Mouse (Mus musculus) forebrain, embryonic 10.5 days (tissue): ENCODE measurements at regions not wholly inside any gene's neighbourhood (a gene's known extent, or its start where the extent isn't known, plus 50 kb on each side); places are given as distances from the start of the nearest gene placed in this dataset.
"Not testable (repeated sequence)": the region's sequence is repeated elsewhere in the genome, so short reads cannot be mapped to it uniquely, and the experiment has no call there.

Experiments
- DNase-seq: peaks from one replicate; pipeline ENCODE4 v3.0.0-alpha.2; 2017; ENCODE audit warnings: low spot score; ENCODE audit errors: extremely low spot score
- H3K27ac ChIP-seq: fragments of 300-500 bp; sonication (generic); 2 replicates; pipeline ENCODE4 v1.5.1; 2016; ENCODE audit warnings: mild to moderate bottlenecking
- H3K27me3 ChIP-seq: fragments of 300-500 bp; sonication (generic); 2 replicates; pipeline ENCODE4 v1.6.1; 2016; ENCODE audit warnings: mild to moderate bottlenecking; ENCODE audit not compliant: poor library complexity, severe bottlenecking
- H3K36me3 ChIP-seq: fragments of 300-500 bp; sonication (generic); replicated peaks from 2 replicates; pipeline ENCODE4 v1.6.1; 2016; ENCODE audit warnings: mild to moderate bottlenecking, moderate library complexity
- H3K4me1 ChIP-seq: fragments of 300-500 bp; sonication (generic); 2 replicates; pipeline ENCODE4 v1.6.1; 2016
- H3K4me3 ChIP-seq: fragments of 300-500 bp; sonication (generic); 2 replicates; pipeline ENCODE4 v1.5.1; 2016; ENCODE audit warnings: mild to moderate bottlenecking, moderate library complexity
- H3K9me3 ChIP-seq: fragments of 300-500 bp; sonication (generic); 2 replicates; pipeline ENCODE4 v1.6.1; 2016; ENCODE audit warnings: mild to moderate bottlenecking, moderate library complexity
- WGBS: fragments of 180-500 bp; shearing (Covaris S2); methylation state at CpG from one replicate; pipeline ENCODE4 v1.1.7; 2016; 5-methylcytosine and 5-hydroxymethylcytosine counted together

DNA sequence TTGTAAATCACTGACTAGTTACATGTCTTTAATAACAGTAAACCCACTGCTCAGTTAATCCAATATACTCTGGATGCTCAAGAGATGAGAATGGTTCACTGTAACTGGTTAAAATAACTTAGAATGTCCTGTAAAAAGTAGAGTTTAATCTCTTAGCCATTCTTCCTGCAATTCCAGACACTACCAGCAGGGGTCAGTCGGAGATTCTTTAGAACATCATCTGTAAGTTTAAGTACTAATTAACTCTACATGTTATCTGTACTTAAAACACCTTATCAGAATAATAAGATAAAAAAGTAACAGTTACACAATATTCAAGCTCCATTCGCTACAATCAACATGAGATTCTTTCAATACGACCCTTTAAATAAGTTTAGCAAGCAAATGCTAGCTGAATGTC is 58.7 kb upstream of the Olig3 start:
- 51% methylated on average over 3 of the region's 3 CpGs for WGBS
- DNase-seq, result no peak

GRCm38 (mm10) chr10:19295388-19296013 is 60.8 kb upstream of the Olig3 start:
- no peaks in the 10 kb centered on the region for H3K4me1 ChIP-seq
- no peak overlapping the region for H3K4me3 ChIP-seq
- WGBS, result 89% methylated on average over 7 of the region's 7 CpGs
- no peak for DNase-seq
- H3K27ac ChIP-seq, result no peak overlapping the region
- H3K9me3 ChIP-seq, result no peaks in the 10 kb centered on the region
- no peaks in the 10 kb centered on the region for H3K36me3 ChIP-seq
- H3K27me3 ChIP-seq, result no peaks in the 10 kb centered on the region

More for the DNA sequence above, 58.7 kb upstream of the Olig3 start:
- Histone ChIP-seq H3K36me3 (no peaks in the 10 kb centered on the region), H3K4me3 (no peak overlapping the region), H3K27me3 (no peaks in the 10 kb centered on the region), H3K27ac (no peak overlapping the region), H3K9me3 (no peaks in the 10 kb centered on the region), H3K4me1 (no peaks in the 10 kb centered on the region)

DNA sequence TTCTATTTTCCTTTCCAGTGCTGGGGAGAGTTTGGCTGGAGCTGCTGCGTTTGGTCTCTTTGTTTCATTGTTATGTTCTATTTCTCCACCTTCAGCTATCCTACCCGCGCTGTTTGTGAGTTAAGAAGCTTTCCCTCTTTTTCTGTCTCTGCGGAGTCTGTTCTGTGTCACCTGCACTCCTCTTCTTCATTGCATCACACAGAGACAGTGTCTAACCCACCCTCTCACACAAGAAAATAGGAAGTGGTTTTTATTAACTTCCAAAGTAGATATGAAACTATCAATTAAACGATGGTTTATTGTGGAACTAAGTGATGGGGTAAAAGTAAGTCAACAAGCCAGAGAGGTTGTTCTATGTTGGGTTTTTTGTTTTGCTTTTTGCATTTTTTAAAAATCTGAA is 64.9 kb upstream of the Olig3 start:
- H3K4me1 ChIP-seq, result no peaks in the 10 kb centered on the region
- WGBS, result 68% methylated on average over 5 of the region's 5 CpGs
- no peaks in the 10 kb centered on the region for H3K27me3 ChIP-seq
- H3K4me3 ChIP-seq, result no peak overlapping the region
- no peak overlapping the region for H3K27ac ChIP-seq
- no peaks in the 10 kb centered on the region for H3K9me3 ChIP-seq
- H3K36me3 ChIP-seq, result no peaks in the 10 kb centered on the region
- no peak for DNase-seq

DNA sequence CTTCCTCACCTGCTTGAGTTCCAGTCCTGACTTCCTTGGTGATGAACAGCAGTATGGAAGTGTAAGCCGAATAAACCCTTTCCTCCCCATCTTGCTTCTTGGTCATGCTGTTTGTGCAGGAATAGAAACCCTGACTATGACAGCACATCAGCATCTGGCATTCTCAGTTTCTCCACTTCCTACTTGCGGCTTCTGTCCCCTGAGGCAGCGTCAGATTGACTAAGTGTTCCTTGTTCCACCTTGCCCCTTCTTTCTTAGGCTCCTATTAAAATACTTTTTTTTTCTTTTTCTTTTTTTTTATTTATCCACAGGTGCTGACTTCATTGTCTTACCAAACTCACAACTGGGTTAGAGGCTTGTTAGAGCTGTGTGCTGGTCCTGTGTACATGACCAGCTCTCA is 65.3 kb upstream of the Olig3 start:
- H3K9me3 ChIP-seq, H3K27ac ChIP-seq, H3K4me3 ChIP-seq, DNase-seq, H3K27me3 ChIP-seq, H3K4me1 ChIP-seq, H3K36me3 ChIP-seq: not testable (repeated sequence)
- WGBS, result 92% methylated on average over 3 of the region's 3 CpGs

DNA sequence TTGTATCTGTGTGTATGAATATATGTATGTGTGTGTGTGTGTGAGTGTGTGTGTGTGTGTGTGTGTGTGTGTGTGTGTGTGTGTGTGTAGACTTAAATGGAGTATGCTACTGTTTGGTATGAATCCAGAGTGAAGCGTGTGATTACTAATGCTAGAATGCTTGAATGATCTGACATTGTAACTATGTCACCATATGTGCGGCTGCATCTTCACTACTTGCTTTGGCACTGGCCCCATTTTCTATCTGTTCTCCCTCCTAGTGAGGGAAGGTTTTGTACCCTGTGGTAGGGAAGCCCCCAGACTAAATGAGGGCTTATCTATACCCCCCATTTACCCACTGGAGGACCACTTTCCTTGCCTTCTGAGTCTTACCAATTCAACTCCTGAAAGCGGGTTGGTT is 74.2 kb upstream of the Olig3 start:
- 95% methylated on average over 3 of the region's 3 CpGs for WGBS
- no peak for DNase-seq
- Histone ChIP-seq H3K4me1 (peaks cover 12% of the 10 kb centered on the region), H3K4me3 (no peak overlapping the region), H3K9me3 (no peaks in the 10 kb centered on the region), H3K27ac (no peak overlapping the region), H3K27me3 (no peaks in the 10 kb centered on the region), H3K36me3 (no peaks in the 10 kb centered on the region)

DNA sequence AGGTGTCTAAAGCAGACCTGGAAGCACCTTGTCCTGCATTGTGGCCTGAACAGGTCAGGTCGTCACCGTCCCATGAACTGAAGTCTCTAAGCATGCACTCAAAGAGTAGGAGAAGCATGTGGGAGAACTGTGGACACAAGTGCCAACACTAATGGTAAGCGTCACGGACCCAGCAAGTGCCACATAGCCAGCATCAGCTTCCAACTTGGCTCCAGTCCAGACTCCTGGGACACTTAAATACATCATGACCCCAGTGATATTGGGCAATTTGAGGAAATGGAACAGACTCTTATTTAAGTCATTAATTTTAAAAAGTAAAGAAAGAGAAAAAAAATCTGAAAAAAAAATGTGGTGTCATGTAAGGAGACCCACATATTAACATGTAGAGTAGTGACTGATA is 75.3 kb upstream of the Olig3 start:
- Histone ChIP-seq H3K36me3 (no peaks in the 10 kb centered on the region), H3K4me3 (no peak overlapping the region), H3K9me3 (no peaks in the 10 kb centered on the region), H3K27me3 (no peaks in the 10 kb centered on the region), H3K27ac (no peak overlapping the region), H3K4me1 (peaks cover 15% of the 10 kb centered on the region)
- 93% methylated on average over 4 of the region's 4 CpGs for WGBS
- DNase-seq, result no peak

DNA sequence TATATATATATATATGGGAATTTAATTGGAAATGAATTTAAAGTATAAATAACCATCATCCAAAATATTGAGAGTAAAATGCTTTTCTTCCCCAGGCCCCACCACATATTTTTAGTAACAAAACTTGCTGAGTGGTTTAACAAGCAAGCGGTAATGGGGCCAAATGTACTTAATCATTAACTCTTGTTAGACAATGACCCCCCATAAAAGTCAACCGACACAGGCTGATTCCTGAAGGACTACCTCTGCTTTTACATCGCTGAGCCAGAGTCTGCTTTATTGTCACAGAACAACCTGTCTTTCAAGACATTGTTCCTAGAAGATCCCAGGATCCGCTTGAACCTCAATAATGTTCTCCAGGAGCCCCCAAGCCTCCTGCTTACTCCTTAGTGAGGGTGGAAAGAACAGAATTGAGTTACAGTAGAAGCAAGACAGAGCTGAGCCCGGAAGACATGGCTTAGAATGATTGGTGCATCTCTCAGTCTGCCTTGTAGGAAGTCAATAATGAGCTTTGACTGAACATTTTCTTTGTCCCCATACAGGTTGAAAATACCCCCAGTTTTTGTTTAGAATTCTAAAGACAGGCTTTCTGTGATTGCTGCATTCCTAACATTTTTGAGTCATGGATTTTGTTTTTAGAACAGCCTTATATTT is 78.0 kb upstream of the Olig3 start:
- H3K4me3 ChIP-seq, result no peak overlapping the region
- no peak for DNase-seq
- H3K36me3 ChIP-seq, result no peaks in the 10 kb centered on the region
- no peaks in the 10 kb centered on the region for H3K9me3 ChIP-seq
- no peak overlapping the region for H3K27ac ChIP-seq
- peaks cover 15% of the 10 kb centered on the region for H3K4me1 ChIP-seq
- 86% methylated on average over 5 of the region's 5 CpGs for WGBS
- H3K27me3 ChIP-seq, result no peaks in the 10 kb centered on the region

DNA sequence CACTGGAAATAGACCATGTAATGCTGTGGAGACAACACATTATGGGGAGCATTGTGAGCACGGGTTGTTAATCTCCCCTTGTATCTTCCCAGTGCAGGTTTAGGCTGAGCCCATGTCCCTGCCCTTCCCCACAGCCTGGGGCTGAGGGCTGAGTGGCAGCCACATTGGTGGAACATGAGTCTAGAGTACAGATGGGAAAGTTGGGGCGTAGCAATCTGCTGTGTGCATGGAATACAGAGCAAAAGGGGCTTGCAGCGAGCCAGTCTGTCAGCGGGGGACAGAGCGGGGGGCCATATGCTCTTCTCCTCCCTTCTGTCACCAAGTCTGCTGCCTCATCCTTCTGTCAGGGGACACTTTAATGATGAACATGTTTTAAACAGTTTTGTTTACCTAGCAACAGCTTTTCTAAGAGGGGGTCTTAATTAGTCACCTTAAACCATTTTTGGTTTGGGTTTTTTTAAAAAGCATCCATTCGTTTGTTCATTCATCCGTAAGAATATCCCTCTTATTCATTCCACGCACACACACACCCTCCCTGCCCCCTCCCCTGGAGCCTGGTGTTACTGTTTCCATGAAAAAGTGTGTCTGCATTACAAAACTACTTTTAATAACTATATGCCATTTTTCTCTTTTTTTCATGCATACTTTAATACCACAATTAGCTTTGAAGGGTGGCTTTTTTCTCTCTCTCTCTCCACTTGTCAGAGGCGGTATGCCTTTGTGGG is 79.1 kb upstream of the Olig3 start:
- H3K9me3 ChIP-seq, result no peaks in the 10 kb centered on the region
- H3K4me1 ChIP-seq, result peaks cover 15% of the 10 kb centered on the region
- 0 out of 2 replicates have a peak overlapping the region, but pooled peaks have one; percentile 44 for H3K27ac ChIP-seq
- DNase-seq, result peak; percentile 16
- 65% methylated on average over 9 of the region's 9 CpGs for WGBS
- no peaks in the 10 kb centered on the region for H3K36me3 ChIP-seq
- H3K27me3 ChIP-seq, result no peaks in the 10 kb centered on the region
- no peak overlapping the region for H3K4me3 ChIP-seq

DNA sequence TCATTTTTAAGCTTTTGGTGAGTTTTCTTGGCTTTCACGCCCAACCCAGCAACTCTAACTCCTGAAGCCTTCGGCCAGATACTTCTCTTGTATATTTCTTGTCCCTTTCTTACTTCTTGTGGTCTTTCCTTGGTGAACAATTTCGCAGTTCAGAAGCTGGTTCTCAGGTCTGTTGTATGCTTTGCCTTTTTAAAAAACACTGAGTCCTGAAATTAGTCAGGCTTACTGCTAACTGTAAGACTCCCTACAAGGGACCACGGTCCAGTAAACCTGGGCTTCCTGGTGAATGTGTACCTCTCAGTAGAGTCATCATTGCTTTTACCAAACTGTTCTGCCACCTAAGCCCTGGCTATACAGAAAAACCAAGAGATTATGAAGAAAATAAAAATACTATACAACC is 81.3 kb upstream of the Olig3 start:
- Histone ChIP-seq H3K27ac (no peak overlapping the region), H3K4me1 (peaks cover 15% of the 10 kb centered on the region), H3K36me3 (no peaks in the 10 kb centered on the region), H3K9me3 (no peaks in the 10 kb centered on the region), H3K27me3 (no peaks in the 10 kb centered on the region), H3K4me3 (no peak overlapping the region)
- DNase-seq, result no peak
- WGBS, result 90% methylated on average over 4 of the region's 4 CpGs

- DNase-seq, result no peak
- Histone ChIP-seq H3K27me3 (no peaks in the 10 kb centered on the region), H3K4me1 (no peaks in the 10 kb centered on the region), H3K27ac (no peak overlapping the region), H3K9me3 (no peaks in the 10 kb centered on the region), H3K4me3 (no peak overlapping the region), H3K36me3 (no peaks in the 10 kb centered on the region)
- WGBS, result 82% methylated on average over 1 of the region's 1 CpGs
Measured at GRCm38 (mm10) chr10:19269418-19269817, 86.9 kb upstream of the Olig3 start.

DNA sequence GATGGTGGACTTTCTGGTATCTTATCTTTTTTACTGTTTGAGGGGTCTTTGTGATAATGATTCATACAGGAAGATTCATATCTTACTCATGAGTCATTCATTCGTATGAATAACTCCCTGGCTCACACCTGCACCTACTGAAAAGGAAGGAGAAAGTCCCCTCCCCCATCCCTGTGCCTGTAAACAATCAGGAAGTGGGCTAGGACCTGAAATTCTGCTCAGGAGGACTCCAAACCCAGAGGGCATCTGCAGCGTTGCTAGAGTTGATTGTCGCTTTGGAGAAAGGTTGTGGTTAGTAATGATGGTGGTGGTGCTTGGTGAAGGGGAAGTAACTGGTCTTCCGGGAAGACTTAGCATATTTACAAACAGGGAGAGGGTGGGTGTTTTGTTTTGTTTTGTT is 88.3 kb upstream of the Olig3 start:
- WGBS, result 74% methylated on average over 4 of the region's 4 CpGs
- Histone ChIP-seq H3K4me1 (no peaks in the 10 kb centered on the region), H3K4me3 (no peak overlapping the region), H3K9me3 (no peaks in the 10 kb centered on the region), H3K27ac (no peak overlapping the region), H3K36me3 (no peaks in the 10 kb centered on the region), H3K27me3 (no peaks in the 10 kb centered on the region)
- no peak for DNase-seq

DNA sequence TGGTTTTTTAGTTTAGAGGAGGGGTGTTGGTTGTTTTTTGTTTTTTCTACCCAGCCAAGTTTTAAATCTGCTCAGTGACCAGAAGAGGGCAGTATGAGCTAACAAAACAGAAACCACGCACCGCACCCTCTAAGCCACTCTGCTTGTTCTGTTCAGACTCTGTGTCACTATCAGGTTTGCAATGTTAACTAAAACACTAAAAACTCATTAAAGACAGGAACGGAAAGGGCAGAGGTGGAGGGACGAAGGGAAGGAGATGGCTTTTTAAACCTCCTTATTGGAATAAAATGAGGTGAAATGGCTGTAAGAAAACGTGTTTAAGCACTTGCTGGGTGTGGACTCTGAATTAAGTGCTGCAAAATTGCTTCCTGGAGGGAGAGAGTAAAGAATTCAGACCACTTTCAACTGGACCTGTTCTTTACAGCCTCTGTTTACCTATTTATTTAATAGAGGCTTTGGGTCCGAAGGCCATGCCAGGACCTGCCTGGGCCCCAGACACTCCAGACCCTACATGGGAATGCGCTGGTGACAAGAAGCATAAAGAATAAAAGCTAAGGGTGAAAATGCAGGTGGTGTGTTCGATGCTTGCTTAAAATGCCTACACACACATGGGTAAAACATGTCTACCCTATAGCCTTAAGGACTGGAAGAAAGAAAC is 116.1 kb upstream of the Olig3 start:
- H3K9me3 ChIP-seq, result no peaks in the 10 kb centered on the region
- H3K27me3 ChIP-seq, result peaks cover 10% of the 10 kb centered on the region; the same call in 1 of the 2 replicates
- no peaks in the 10 kb centered on the region for H3K36me3 ChIP-seq
- H3K4me3 ChIP-seq, result no peak overlapping the region
- H3K4me1 ChIP-seq, result no peaks in the 10 kb centered on the region
- peak; percentile 38 for DNase-seq
- no peak overlapping the region for H3K27ac ChIP-seq
- WGBS, result 41% methylated on average over 8 of the region's 8 CpGs

GRCm38 (mm10) chr10:19216240-19216639 is 140.1 kb upstream of the Olig3 start:
- no peak overlapping the region for H3K4me3 ChIP-seq
- H3K27me3 ChIP-seq, result no peaks in the 10 kb centered on the region
- no peak overlapping the region for H3K27ac ChIP-seq
- no peaks in the 10 kb centered on the region for H3K9me3 ChIP-seq
- 83% methylated on average over 5 of the region's 5 CpGs for WGBS
- no peak for DNase-seq
- no peaks in the 10 kb centered on the region for H3K4me1 ChIP-seq
- no peaks in the 10 kb centered on the region for H3K36me3 ChIP-seq
